Mouse (Mus musculus) spleen, embryonic (tissue): ENCODE measurements at regions not wholly inside any gene's neighbourhood (a gene's known extent, or its start where the extent isn't known, plus 50 kb on each side); places are given as distances from the start of the nearest gene placed in this dataset.

ENCODE experiments used
- CTCF ChIA-PET: fragments of 350-600 bp; sonication (Branson Sonifier 250); formaldehyde crosslinking; loops from one replicate; lab custom pipeline; 2022; lab: Charles Lee

DNA sequence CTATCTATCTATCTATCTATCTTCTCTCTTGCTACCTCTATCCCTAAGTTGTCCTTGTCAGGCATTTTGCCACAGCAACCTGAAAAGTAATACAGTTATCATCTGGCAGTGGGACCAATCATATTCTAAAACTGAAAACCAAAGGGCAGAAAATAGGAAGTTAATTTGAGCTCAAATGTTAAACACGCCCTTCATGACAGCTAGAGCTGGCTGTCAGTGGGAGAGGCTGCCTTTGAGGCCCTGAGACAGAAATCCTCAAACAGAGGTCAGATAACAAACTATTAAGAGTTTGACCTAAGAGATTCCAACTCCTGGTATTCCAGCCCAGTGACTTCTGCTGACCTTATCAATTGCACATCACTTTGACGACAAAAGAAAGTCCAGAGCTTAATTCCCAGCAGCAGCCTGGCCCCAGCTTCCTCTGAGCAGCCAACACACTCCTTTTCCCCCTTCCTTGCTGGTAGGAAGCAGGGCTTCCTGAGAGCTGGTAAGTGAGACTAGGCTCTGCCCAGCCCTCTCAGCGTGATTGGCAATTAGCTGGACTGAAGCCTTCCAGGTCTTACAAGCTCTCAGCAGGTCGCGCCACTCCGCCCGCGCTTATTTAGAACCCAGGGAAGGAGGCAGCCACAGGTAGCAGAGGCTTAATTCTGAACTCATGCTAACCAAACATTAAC lies 250.0 kb downstream of the Sec61b start:
- CTCF ChIA-PET: no interaction called here

- CTCF ChIA-PET: no interaction called here
These were observed 250.5 kb downstream of the Sec61b start for GRCm38 (mm10) chr4:47725005-47725340.

GRCm38 (mm10) chr4:47746498-47747190 lies 272.2 kb downstream of the Sec61b start:
- CTCF ChIA-PET: interaction anchor here (0.6 kb wide), 1 partner anchor 1540 kb away, joined by 3 read pairs; no protein-coding TSS in a partner anchor

DNA sequence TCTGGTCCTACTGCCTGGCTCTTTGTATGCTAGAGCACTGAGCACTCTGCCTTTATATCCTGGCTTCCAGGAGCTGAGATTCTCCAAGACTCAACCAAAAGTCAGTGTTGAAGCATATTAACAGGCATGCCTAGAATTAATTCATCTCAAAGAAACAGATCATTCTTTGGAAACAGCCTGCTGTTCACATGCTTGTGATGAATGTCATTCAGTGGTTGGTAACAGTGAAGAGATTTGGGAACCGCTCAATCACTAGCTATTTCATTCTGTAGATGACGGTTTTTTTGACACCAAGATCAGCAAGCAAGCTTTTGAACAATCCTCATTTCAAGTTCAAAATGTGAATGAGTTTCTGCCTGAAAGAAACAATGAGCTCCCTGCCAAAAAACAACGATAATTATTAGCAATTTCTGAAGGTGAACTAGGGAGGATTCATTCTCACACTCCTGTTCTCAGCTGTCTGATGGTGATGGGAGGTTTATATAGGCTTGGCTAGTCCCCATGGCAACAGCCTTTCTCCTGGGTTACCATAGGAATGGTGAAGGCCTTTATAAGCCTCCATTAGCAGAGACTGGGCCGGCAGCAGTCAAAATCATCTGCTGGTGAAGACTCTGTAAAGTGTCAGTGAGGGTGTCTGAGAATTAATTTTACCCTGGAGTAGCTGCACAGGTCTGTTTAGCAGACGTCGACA lies 272.6 kb upstream of the Nr4a3 start:
- CTCF ChIA-PET: no interaction called here

GRCm38 (mm10) chr4:47774664-47775063 lies 270.3 kb upstream of the Nr4a3 start:
- CTCF ChIA-PET: no interaction called here

DNA sequence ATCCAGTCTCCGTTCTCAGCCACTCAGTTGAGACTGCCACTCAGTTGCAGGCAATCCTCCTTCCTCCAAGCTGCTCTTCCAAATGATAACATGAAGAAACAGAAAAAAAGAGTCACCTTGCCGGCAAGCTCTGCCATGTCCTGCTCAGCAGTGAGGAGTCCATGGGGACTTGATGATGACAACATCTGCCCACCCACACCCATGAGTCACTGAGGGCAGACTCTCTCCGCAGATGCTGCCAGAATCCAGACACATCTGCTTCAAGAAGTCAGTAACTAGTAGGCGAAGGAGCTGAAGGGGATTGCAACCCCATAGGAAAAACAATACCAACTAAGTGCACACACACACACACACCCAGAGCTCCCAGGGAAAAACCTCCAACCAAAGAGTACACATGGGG lies 263.9 kb upstream of the Nr4a3 start:
- CTCF ChIA-PET: no interaction called here

- CTCF ChIA-PET: no interaction called here
These were observed 248.0 kb upstream of the Nr4a3 start for GRCm38 (mm10) chr4:47796977-47797376.

DNA sequence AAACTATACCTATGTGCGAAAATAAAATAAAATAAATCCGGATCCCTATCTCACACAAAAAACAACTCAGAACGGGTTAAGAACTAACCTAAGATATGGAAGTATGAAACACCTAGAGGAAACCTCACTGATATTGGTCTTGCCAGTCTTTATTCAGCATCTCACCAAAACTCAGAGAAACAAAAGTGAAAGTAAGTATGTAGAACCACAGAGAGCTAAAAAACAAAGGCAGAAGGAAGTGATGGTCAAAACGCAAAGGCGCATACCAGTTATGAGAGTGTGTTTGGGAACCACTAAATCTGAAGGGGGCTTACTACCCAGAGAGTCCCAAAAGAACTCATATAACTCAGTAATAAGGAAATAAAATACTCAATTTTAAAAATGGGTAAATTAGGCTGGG lies 245.8 kb upstream of the Nr4a3 start:
- CTCF ChIA-PET: no interaction called here

DNA sequence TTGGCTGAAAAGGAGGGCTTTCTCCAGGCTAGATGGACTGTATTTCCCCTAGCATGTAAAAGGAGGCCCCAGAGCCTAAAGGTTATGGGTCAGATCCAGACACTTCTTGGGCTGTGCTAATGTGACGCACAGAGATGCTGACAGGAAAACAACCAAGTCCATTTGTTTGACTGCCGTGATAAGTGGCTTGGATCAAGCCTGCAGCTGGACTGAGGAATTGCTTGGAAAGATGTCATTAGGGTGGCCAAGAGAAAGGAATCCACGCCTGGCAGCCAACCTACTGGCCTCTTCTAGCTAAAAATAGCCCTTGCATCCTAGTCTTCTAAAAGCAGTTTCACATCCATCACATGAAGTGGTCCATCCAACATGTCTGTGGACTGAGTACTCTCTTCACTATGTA lies 241.8 kb upstream of the Nr4a3 start:
- CTCF ChIA-PET: no interaction called here

- CTCF ChIA-PET: interaction anchor here (0.7 kb wide), 1 partner anchor 294 kb away, joined by 4 read pairs; no protein-coding TSS in a partner anchor
These were observed 237.1 kb upstream of the Nr4a3 start for GRCm38 (mm10) chr4:47807877-47808276.

DNA sequence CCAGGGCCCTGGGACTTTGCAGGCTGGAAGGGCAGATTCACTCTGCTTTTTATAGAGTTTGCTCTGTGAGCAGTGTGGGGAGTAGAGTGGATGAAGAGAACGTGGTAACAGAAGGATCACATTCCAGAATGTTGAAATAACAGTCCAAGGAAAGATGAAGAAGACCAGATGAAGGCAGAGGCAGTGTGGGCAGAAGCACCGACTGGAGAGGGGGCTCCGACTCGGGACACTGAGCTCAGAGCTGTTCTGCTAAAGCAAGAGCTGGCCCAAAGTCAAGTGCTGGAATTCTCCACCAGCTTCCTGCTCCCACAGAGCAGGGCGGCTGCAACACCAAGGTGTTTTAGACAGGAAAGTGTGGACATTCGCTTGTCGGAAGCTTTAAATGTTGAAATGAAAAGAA lies 230.9 kb upstream of the Nr4a3 start:
- CTCF ChIA-PET: no interaction called here

DNA sequence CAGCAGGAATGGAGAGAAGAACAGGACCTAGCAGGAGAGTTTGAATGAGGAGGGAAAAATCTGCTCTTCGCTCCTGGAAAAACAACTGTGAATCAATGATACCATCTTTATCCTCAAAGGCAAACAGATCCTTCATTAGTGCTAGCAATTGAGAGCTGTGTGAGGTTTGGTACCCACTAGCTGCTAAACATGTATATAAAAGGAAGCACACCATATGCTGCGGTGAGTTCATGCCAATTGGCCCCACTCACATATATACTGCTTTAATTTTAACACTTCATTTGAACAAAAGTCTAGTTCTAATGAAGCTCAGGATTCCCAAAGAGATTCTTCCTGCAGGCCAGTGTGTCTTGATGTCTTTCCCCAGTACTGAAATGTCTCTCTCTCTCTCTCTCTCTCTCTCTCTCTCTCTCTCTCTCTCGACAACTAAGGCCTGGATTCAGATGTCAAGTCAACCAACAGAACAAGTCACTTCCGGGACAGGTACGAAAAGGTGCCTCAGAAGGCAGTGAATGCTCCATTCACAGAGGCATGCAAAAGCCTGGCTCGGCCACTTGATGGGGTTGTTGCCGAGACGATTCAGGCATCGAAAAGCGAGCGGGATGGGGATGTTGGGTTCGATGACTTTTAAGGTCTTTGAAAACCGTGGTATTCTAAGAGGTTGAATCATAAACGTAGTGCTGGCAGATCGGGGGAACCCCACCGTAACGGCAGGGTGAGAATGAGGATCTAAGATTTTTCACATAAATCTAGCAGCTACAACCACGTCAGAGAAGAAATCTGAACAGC lies 226.4 kb upstream of the Nr4a3 start:
- CTCF ChIA-PET: no interaction called here

DNA sequence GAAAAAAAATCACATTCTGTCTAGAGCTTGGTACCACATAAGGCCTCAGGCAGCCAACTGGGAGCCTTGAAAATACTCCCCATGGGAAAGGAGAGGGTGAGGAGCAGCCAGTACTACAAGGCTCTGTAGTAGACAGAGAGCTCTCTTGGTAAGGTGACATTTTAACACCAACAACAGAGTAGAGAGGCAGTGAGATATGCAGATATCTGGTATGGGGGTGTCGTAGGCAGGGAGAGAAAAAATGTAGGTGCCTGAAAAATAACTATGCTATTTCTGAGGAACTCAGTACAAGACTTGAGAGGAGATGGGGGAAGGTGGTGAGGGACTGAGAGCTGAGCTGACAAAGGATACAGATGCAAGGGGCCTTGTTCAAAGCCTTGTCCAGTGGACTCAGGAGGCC lies 224.4 kb upstream of the Nr4a3 start:
- CTCF ChIA-PET: no interaction called here

DNA sequence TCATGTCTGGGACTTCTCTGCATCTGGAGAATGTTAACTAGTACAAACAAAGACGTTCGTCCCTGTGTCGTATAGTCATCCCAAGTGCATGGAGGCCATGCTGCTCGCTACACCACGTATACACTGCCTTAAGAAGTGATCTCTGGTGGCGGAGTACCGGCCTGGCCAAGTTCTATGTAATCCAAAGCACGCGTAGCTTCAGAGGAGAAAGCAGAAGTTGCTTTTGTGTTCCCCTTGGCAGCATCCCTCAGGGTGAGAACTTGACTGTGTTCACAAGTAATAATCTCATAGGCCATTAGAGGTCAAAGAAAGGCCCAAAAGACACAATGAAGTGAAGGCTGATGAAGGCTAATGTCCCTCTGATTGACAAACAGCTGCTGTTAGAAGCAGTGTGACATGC lies 221.7 kb upstream of the Nr4a3 start:
- CTCF ChIA-PET: no interaction called here

- CTCF ChIA-PET: no interaction called here
These were observed 220.9 kb upstream of the Nr4a3 start for GRCm38 (mm10) chr4:47824083-47824482.

DNA sequence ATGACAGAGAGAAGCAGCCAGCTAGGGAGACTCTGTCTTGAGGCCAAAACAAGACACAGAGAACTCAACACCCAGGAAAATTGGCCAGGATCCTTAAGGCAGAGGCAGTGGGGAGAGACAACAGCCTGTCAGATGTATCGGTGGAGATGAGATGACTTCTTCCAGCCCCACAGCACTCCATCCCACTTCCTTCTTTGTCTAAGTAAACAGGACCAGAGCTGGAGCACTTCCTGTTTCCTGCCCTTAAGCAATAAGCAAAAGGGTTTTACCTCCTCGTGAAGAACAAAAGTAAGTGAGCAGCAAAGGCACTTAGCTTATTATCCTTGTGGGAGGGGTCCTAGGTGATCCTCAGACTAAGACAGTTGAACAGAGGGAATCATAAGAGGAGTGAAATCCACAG lies 212.0 kb upstream of the Nr4a3 start:
- CTCF ChIA-PET: no interaction called here

DNA sequence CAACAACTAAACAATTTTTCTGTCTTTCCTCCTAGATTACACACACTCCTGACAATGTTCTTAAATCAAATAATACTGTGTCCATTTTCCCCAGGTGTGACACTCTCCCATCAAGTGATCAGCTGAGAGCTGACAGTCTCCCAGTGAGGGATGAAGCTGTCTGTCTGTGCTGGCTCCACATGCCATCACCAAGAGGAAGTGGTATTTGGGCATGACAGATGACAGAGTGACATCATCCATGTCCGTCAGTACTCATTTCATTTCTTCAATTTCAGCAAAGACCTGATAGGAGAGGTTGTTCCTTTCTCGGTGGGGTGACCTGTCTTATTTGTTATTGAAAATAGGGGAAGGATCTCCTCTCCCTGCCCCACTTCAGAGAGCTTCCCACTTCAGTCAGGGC lies 206.5 kb upstream of the Nr4a3 start:
- CTCF ChIA-PET: no interaction called here

GRCm38 (mm10) chr4:47842128-47842656 lies 202.8 kb upstream of the Nr4a3 start:
- CTCF ChIA-PET: no interaction called here

GRCm38 (mm10) chr4:47845239-47845638 lies 199.7 kb upstream of the Nr4a3 start:
- CTCF ChIA-PET: interaction anchor here (0.6 kb wide), 1 partner anchor 89 kb away, joined by 14 read pairs; no protein-coding TSS in a partner anchor

DNA sequence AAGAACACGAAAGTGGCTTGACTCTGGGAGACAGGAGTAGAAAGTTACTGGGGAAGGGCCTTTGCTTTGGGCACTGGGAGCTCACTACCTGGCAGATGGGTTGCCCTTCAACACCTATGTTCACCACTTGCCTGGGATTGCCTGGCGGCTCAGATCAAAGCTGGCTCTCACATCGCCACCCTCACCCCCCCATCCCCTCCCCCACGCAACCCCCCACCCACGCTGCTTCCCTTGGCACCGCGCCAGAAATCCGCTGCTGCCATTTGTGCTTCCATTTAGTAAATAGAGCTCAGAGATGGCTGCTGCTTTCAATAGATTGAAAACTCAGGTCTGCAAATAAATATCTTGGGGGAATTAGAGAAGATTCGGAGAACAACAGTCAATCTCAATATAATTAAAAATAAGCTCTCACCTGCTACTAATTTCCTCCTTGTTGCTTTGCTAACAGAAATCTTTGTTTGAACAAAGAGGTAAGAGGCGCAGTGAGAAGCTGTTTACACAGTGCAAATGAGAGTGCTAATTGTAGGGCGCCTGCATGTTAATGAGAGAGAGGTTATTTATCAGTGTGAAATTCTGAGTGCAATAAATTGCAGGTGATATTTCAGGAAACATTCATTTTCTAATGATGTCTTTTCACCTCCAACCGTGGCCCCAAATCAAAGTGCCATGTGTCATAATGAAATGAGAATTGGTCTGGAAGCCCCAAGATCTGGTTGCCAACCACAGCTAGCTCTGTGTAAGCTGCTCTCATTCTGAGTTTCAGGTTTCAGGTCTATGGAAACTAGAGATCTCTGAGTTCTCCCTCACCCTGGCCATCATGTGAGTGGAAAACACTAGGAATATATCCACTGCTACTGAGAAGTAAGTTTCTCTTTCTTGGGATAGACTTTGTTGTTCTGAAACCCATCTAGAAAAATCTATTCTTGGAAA lies 198.3 kb upstream of the Nr4a3 start:
- CTCF ChIA-PET: no interaction called here

DNA sequence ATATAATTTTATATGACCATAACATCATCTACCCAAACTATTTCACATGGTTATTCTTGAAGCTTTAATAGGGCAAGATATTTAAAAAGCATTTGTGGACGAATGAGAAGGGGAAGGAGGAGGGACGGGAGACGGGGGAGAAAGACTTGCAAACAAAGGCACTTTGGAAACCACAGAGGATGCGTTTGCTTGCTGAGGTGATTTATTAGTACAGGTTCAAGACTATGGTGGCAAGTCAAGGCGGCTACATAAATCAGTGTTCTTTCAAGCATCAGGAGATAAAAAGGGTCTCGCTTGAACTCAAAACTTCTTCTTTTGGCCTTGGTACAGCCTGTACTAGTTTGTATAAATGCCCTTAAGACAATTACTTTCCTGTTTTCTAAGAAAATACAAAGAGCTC lies 183.8 kb upstream of the Nr4a3 start:
- CTCF ChIA-PET: no interaction called here
